Mouse (Mus musculus) cerebellum, adult 18-20 months (tissue): ENCODE measurements around the gene Clrn3.

ENCODE experiments used
- DNase-seq, 2 experiments: peaks; one replicate each; pipeline ENCODE4 v3.0.0; 2021

The Clrn3 gene

GRCm38 (mm10) chr7:135485796-135486410 is 42.6 kb downstream of the Clrn3 start:
- peak; percentile 79 for DNase-seq

GRCm38 (mm10) chr7:135485116-135485795 is 43.2 kb downstream of the Clrn3 start:
- DNase-seq, result no peak

GRCm38 (mm10) chr7:135484341-135484740 is 44.1 kb downstream of the Clrn3 start:
- DNase-seq, result no peak

- DNase-seq, result no peak
Observed at GRCm38 (mm10) chr7:135483751-135484150, 44.7 kb downstream of the Clrn3 start.

GRCm38 (mm10) chr7:135481150-135481549 is 47.3 kb downstream of the Clrn3 start:
- no peak for DNase-seq

GRCm38 (mm10) chr7:135479912-135480311 is 48.5 kb downstream of the Clrn3 start:
- DNase-seq, result no peak

- no peak for DNase-seq
Observed at GRCm38 (mm10) chr7:135479322-135479880, 49.1 kb downstream of the Clrn3 start.

- DNase-seq, result no peak
Observed at GRCm38 (mm10) chr7:135477256-135477655, 51.2 kb downstream of the Clrn3 start.

GRCm38 (mm10) chr7:135475981-135476380 is 52.5 kb downstream of the Clrn3 start:
- no peak for DNase-seq

- DNase-seq, result no peak
Observed at GRCm38 (mm10) chr7:135470319-135470718, 58.1 kb downstream of the Clrn3 start.

- no peak for DNase-seq
Observed at GRCm38 (mm10) chr7:135468631-135469030, 59.8 kb downstream of the Clrn3 start.

- peak in 1 of 2 experiments; percentile 23 for DNase-seq
Observed at GRCm38 (mm10) chr7:135465293-135465692, 63.2 kb downstream of the Clrn3 start.

GRCm38 (mm10) chr7:135464689-135465259 is 63.7 kb downstream of the Clrn3 start:
- peak; percentile 48 to 51 for DNase-seq
